Mouse (Mus musculus): ENCODE results near the gene Rnf10. TPM values are rescaled to one million over a fixed set of nuclear protein-coding genes. Genes with fewer than 3 reads are reported as not detected.

The Rnf10 gene
- polyA plus RNA-seq (2012; rRNA removed) (84.1 and 97.0 TPM in 2 replicates), polyA plus RNA-seq (2014; fragmentation: Nextera tagmentation; extraction: Ambion mirVana) (60.2 and 68.3 TPM in 2 replicates)

- Histone ChIP-seq H3K36me3 (replicated peaks; ENCODE audit: control insufficient read depth, insufficient read depth, low read depth) (peaks cover 31% of the 10 kb centered on the region), H3K9me3 (ENCODE audit: control insufficient read depth, low read length) (no peaks in the 10 kb centered on the region), H3K4me3 (ENCODE audit: insufficient read depth in 1 of 2, low read depth in 2 of 2, low read length in 2 of 2) (peak within 1 kb of the TSS; percentile 63 to 96), H3K9ac (replicated peaks) (peak within 1 kb of the TSS; percentile 72), H3K4me1 (replicated peaks; ENCODE audit: control insufficient read depth in 2 of 2, insufficient read depth in 2 of 2, low read length in 1 of 2) (peaks cover 33 to 40% of the 10 kb centered on the region in 2 experiments), H3K27me3 (ENCODE audit: control insufficient read depth, insufficient read depth, low read length) (no peaks in the 10 kb centered on the region), H3K27ac (peak within 1 kb of the TSS; percentile 71), H3K4me2 (ENCODE audit: low read depth) (peak within 1 kb of the TSS; percentile 78)
- peak; percentile 94 to 97 (median 96) for DNase-seq (ENCODE audit: low read depth in 3 of 3, low spot score in 3 of 3)
- TF ChIP-seq EP300 (IDR thresholded peaks at IDR 0.05; ENCODE audit: low read depth) (no peak), CTCF (IDR thresholded peaks at IDR 0.05; ENCODE audit: low read depth) (no peak)
- 12% methylated on average over 26 of the region's 26 CpGs for WGBS (ENCODE audit: insufficient replicate concordance)
- peak; percentile 86 for ATAC-seq (ENCODE audit: insufficient read depth)
Measured at GRCm38 (mm10) chr5:115272812-115273548, at the start of gene Rnf10. Rnf10 (minus strand) TSS chr5:115272898.

GRCm38 (mm10) chr5:115319004-115319940 lies 46.6 kb upstream of the Rnf10 start:
- Histone ChIP-seq H3K27me3 (ENCODE audit: control insufficient read depth, insufficient read depth, low read length) (no peaks in the 10 kb centered on the region), H3K36me3 (replicated peaks; ENCODE audit: control insufficient read depth, insufficient read depth, low read depth) (no peaks in the 10 kb centered on the region), H3K4me3 (ENCODE audit: insufficient read depth in 1 of 2, low read depth in 2 of 2, low read length in 2 of 2) (peak overlapping the region; percentile 52 to 62), H3K9me3 (ENCODE audit: control insufficient read depth, low read length) (no peaks in the 10 kb centered on the region), H3K4me1 (replicated peaks; ENCODE audit: control insufficient read depth in 2 of 2, insufficient read depth in 2 of 2, low read length in 1 of 2) (peaks cover 8 to 25% of the 10 kb centered on the region in 2 experiments), H3K27ac (peak overlapping the region; percentile 23), H3K9ac (replicated peaks) (peak overlapping the region; percentile 67), H3K4me2 (ENCODE audit: low read depth) (peak overlapping the region; percentile 88)
- ATAC-seq (ENCODE audit: insufficient read depth) = peak; percentile 68
- TF ChIP-seq EP300 (IDR thresholded peaks at IDR 0.05; ENCODE audit: low read depth) = no peak
- peak; percentile 74 for TF ChIP-seq CTCF (IDR thresholded peaks at IDR 0.05; ENCODE audit: low read depth)
- WGBS (ENCODE audit: insufficient replicate concordance) = 2% methylated on average over 22 of the region's 22 CpGs
- peak in 1 of 3 experiments; percentile 58 for DNase-seq (ENCODE audit: low read depth in 3 of 3, low spot score in 3 of 3)

- Histone ChIP-seq H3K27me3 (ENCODE audit: control insufficient read depth, insufficient read depth, low read length) (no peaks in the 10 kb centered on the region), H3K4me1 (replicated peaks; ENCODE audit: control insufficient read depth in 2 of 2, insufficient read depth in 2 of 2, low read length in 1 of 2) (peaks cover 20 to 37% of the 10 kb centered on the region in 2 experiments), H3K36me3 (replicated peaks; ENCODE audit: control insufficient read depth, insufficient read depth, low read depth) (no peaks in the 10 kb centered on the region), H3K9me3 (ENCODE audit: control insufficient read depth, low read length) (no peaks in the 10 kb centered on the region), H3K27ac (no peak overlapping the region), H3K4me2 (ENCODE audit: low read depth) (no peak overlapping the region), H3K9ac (replicated peaks) (no peak overlapping the region), H3K4me3 (ENCODE audit: insufficient read depth in 1 of 2, low read depth in 2 of 2, low read length in 2 of 2) (no peak overlapping the region)
- 12% methylated on average over 10 of the region's 10 CpGs for WGBS (ENCODE audit: insufficient replicate concordance)
- TF ChIP-seq CTCF (IDR thresholded peaks at IDR 0.05; ENCODE audit: low read depth) (no peak), EP300 (IDR thresholded peaks at IDR 0.05; ENCODE audit: low read depth) (no peak)
- ATAC-seq (ENCODE audit: insufficient read depth) (no peak), DNase-seq (ENCODE audit: low read depth in 3 of 3, low spot score in 3 of 3) (no peak)
Measured at GRCm38 (mm10) chr5:115317645-115318328, 45.1 kb upstream of the Rnf10 start.

GRCm38 (mm10) chr5:115316968-115317644 lies 44.4 kb upstream of the Rnf10 start:
- H3K9me3 ChIP-seq (ENCODE audit: control insufficient read depth, low read length) = no peaks in the 10 kb centered on the region
- TF ChIP-seq EP300 (IDR thresholded peaks at IDR 0.05; ENCODE audit: low read depth) = no peak
- no peak for TF ChIP-seq CTCF (IDR thresholded peaks at IDR 0.05; ENCODE audit: low read depth)
- no peaks in the 10 kb centered on the region for H3K36me3 ChIP-seq (replicated peaks; ENCODE audit: control insufficient read depth, insufficient read depth, low read depth)
- no peak overlapping the region for H3K27ac ChIP-seq
- H3K4me1 ChIP-seq (replicated peaks; ENCODE audit: control insufficient read depth in 2 of 2, insufficient read depth in 2 of 2, low read length in 1 of 2) = peaks cover 27 to 43% of the 10 kb centered on the region in 2 experiments
- ATAC-seq (ENCODE audit: insufficient read depth) (no peak), DNase-seq (ENCODE audit: low read depth in 3 of 3, low spot score in 3 of 3) (no peak)
- no peak overlapping the region for H3K4me2 ChIP-seq (ENCODE audit: low read depth)
- H3K9ac ChIP-seq (replicated peaks) = no peak overlapping the region
- no peak overlapping the region for H3K4me3 ChIP-seq (ENCODE audit: insufficient read depth in 1 of 2, low read depth in 2 of 2, low read length in 2 of 2)
- 29% methylated on average over 14 of the region's 14 CpGs for WGBS (ENCODE audit: insufficient replicate concordance)
- H3K27me3 ChIP-seq (ENCODE audit: control insufficient read depth, insufficient read depth, low read length) = no peaks in the 10 kb centered on the region

All from liver, embryonic 14.5 days (tissue).